Mouse (Mus musculus): ENCODE measurements at regions not wholly inside any gene's neighbourhood (a gene's known extent, or its start where the extent isn't known, plus 50 kb on each side); places are given as distances from the start of the nearest gene placed in this dataset.

GRCm38 (mm10) chr10:117975467-117975866 is 129.6 kb upstream of the Rap1b start:
- no peak for TF ChIP-seq CTCF (IDR thresholded peaks at IDR 0.05; ENCODE audit: low read depth, low read length)
- no peak for TF ChIP-seq POLR2A (IDR thresholded peaks at IDR 0.05; ENCODE audit: borderline replicate concordance, low read depth, low read length)
